Mouse (Mus musculus) megakaryocyte-erythroid progenitor cell, adult 5-6 weeks (primary cell): ENCODE measurements around the gene Frk. TPM values are rescaled to one million over a fixed set of nuclear protein-coding genes. Genes with fewer than 3 reads are reported as not detected.
"Not testable (repeated sequence)": the region's sequence is repeated elsewhere in the genome, so short reads cannot be mapped to it uniquely, and the experiment has no call there.

Experiments
- ATAC-seq: replicated peaks from 2 replicates; pipeline ENCODE4 v1.8.0; 2016; ENCODE audit warnings: mild to moderate bottlenecking, inconsistent platforms; ENCODE audit not compliant: severe bottlenecking, poor library complexity, low FRiP score, low TSS enrichment
- total RNA-seq, 2 experiments: library from RNA; stranded (forward) in 1 of 2; stranded (reverse) in 1 of 2; fragments of 200-1000, 215-1000 nt in 1 of 2; fragments of >200 nt in 1 of 2; fragmentation: Nextera tagmentation in 1 of 2; gene quantifications; 2 replicates each; pipeline ENCODE4 v1.2.3; 2014 to 2017

Gene Frk
- total RNA-seq, 2 experiments from 2014 or later = not detected

- no peak for ATAC-seq
Measured at GRCm38 (mm10) chr10:34563518-34564176, 80.4 kb downstream of the Frk start.

GRCm38 (mm10) chr10:34615474-34615873, 132.3 kb downstream of the Frk start:
- no peak for ATAC-seq

- ATAC-seq = no peak
Measured at GRCm38 (mm10) chr10:34617216-34617615, 134.0 kb downstream of the Frk start.

GRCm38 (mm10) chr10:34618490-34618889, 135.3 kb downstream of the Frk start:
- ATAC-seq = no peak

GRCm38 (mm10) chr10:34620540-34620939, 137.3 kb downstream of the Frk start:
- ATAC-seq = not testable (repeated sequence)

GRCm38 (mm10) chr10:34638245-34638644, 155.0 kb downstream of the Frk start:
- no peak for ATAC-seq

Other genes with a start within 250 kb of the Frk start
- gene Tspyl1, start 201.2 kb upstream of the Frk start, total RNA-seq (2014; fragmentation: Nextera tagmentation) = 25.1 and 29.3 TPM in 2 replicates
- 42.6 and 45.1 TPM in 2 replicates for gene Tspyl1, start 201.2 kb upstream of the Frk start, total RNA-seq (2017)
- gene Tspyl4, start 186.0 kb upstream of the Frk start, total RNA-seq (2014; fragmentation: Nextera tagmentation) = 0.57 and 1.3 TPM in 2 replicates
- 0.91 and 1.4 TPM in 2 replicates for gene Tspyl4, start 186.0 kb upstream of the Frk start, total RNA-seq (2017)
- gene Col10a1, start 93.4 kb upstream of the Frk start, total RNA-seq (2014; fragmentation: Nextera tagmentation) = not detected in 2 replicates
- not detected in 2 replicates for gene Col10a1, start 93.4 kb upstream of the Frk start, total RNA-seq (2017)
- 23.8 and 30.5 TPM in 2 replicates for gene Nt5dc1, start 64.8 kb upstream of the Frk start, total RNA-seq (2014; fragmentation: Nextera tagmentation)
- gene Nt5dc1, start 64.8 kb upstream of the Frk start, total RNA-seq (2017) = 36.0 and 40.5 TPM in 2 replicates